Mouse (Mus musculus) urinary bladder, postnatal 14 days (tissue): ENCODE data around the gene Nup43.

Experiments used
- DNase-seq: peaks from one replicate; pipeline ENCODE4 v3.0.0; 2021; ENCODE audit warnings: low spot score

Gene Nup43

GRCm38 (mm10) chr10:7686902-7687301 is 19.6 kb downstream of the Nup43 start:
- no peak for DNase-seq

GRCm38 (mm10) chr10:7695286-7695685 is 28.0 kb downstream of the Nup43 start:
- no peak for DNase-seq

GRCm38 (mm10) chr10:7700120-7700519 is 32.8 kb downstream of the Nup43 start:
- no peak for DNase-seq

- DNase-seq = no peak
Observed at GRCm38 (mm10) chr10:7702586-7702985, 35.3 kb downstream of the Nup43 start.

- DNase-seq = no peak
Observed at GRCm38 (mm10) chr10:7710121-7710520, 42.8 kb downstream of the Nup43 start.

GRCm38 (mm10) chr10:7712506-7712905 is 45.2 kb downstream of the Nup43 start:
- DNase-seq = no peak

- DNase-seq = no peak
Observed at GRCm38 (mm10) chr10:7715056-7715455, 47.8 kb downstream of the Nup43 start.

- DNase-seq = peak; percentile 96
Observed at GRCm38 (mm10) chr10:7725751-7726500, 58.6 kb downstream of the Nup43 start, which contains the start of gene Katna1. TSS of gene Katna1 (plus strand) at chr10:7726000.

- DNase-seq = no peak
Observed at GRCm38 (mm10) chr10:7726501-7726812, 59.2 kb downstream of the Nup43 start.

- no peak for DNase-seq
Observed at GRCm38 (mm10) chr10:7727011-7727410, 59.7 kb downstream of the Nup43 start.
